Mouse (Mus musculus) liver, postnatal 0 days (tissue): ENCODE results near the gene H1foo. TPM values are rescaled to one million over a fixed set of nuclear protein-coding genes. Genes with fewer than 3 reads are reported as not detected.

ENCODE experiments used
- ATAC-seq: fragments of 200-750 bp; cut with Nextera tagmentation; 2 replicates; pipeline ENCODE4 v1.8.0; 2017; ENCODE audit warnings: mild to moderate bottlenecking, moderate library complexity
- DNase-seq: peaks from one replicate; pipeline ENCODE4 v3.0.0-alpha.2; 2016
- H3K27ac ChIP-seq: fragments of 300-500 bp; sonication (generic); 2 replicates; pipeline ENCODE4 v1.5.1; 2014; ENCODE audit warnings: antibody characterized with exemption, moderate library complexity, mild to moderate bottlenecking, low read depth
- H3K27me3 ChIP-seq: fragments of 300-500 bp; sonication (generic); 2 replicates; pipeline ENCODE4 v1.6.1; 2014; ENCODE audit warnings: low read length, control low read depth, mixed read lengths; ENCODE audit not compliant: insufficient read depth
- H3K36me3 ChIP-seq: fragments of 300-500 bp; sonication (generic); replicated peaks from 2 replicates; pipeline ENCODE4 v1.6.1; 2014; ENCODE audit warnings: mild to moderate bottlenecking, control low read depth, low read length, moderate library complexity, mixed read lengths; ENCODE audit not compliant: insufficient read depth
- H3K4me1 ChIP-seq: fragments of 300-500 bp; sonication (generic); 2 replicates; pipeline ENCODE4 v1.6.1; 2014; ENCODE audit warnings: antibody characterized with exemption, mild to moderate bottlenecking, control low read depth; ENCODE audit not compliant: insufficient read depth
- H3K4me2 ChIP-seq: fragments of 300-500 bp; sonication (generic); 2 replicates; pipeline ENCODE4 v1.6.1; 2014; ENCODE audit warnings: low read depth, mild to moderate bottlenecking, low read length, moderate library complexity, mixed read lengths
- H3K4me3 ChIP-seq: fragments of 300-500 bp; sonication (generic); 2 replicates; pipeline ENCODE4 v1.5.1; 2014; ENCODE audit warnings: low read depth, low read length
- H3K9ac ChIP-seq: fragments of 300-500 bp; sonication (generic); replicated peaks from 2 replicates; pipeline ENCODE4 v1.6.1; 2014; ENCODE audit warnings: mild to moderate bottlenecking, moderate library complexity
- H3K9me3 ChIP-seq: fragments of 300-500 bp; sonication (generic); 2 replicates; pipeline ENCODE4 v1.6.1; 2016; ENCODE audit warnings: mild to moderate bottlenecking, control low read depth, low read length, mixed read lengths
- CTCF ChIP-seq: sonication (generic); IDR thresholded peaks from 2 replicates; pipeline ENCODE4 v1.5.1; 2016; ENCODE audit warnings: antibody characterized with exemption, low read depth
- EP300 ChIP-seq: IDR thresholded peaks from 2 replicates; pipeline ENCODE4 v1.6.1; 2016; ENCODE audit warnings: antibody characterized with exemption, low read depth, mild to moderate bottlenecking
- WGBS: fragments of 180-500 bp; shearing (Covaris S2); extraction: QIAGEN DNeasy Blood & Tissue Kit; methylation state at CpG from one replicate; pipeline ENCODE4 v1.1.7; 2014; ENCODE audit not compliant: insufficient replicate concordance; 5-methylcytosine and 5-hydroxymethylcytosine counted together
- polyA plus RNA-seq: library from polyadenylated mRNA; unstranded; fragments of >200 nt; fragmentation: Nextera tagmentation; extraction: Ambion mirVana; gene quantifications from 2 replicates; pipeline ENCODE4 v1.2.1, GENCODE M21; 2015

The H1foo gene
- polyA plus RNA-seq, 1 experiment from 2014 or later, result not detected

- ATAC-seq (no peak), DNase-seq (no peak)
- H3K4me1 ChIP-seq, result no peaks in the 10 kb centered on the region
- no peak overlapping the region for H3K27ac ChIP-seq
- no peaks in the 10 kb centered on the region for H3K36me3 ChIP-seq
- H3K9me3 ChIP-seq, result no peaks in the 10 kb centered on the region
- H3K4me3 ChIP-seq, result no peak overlapping the region
- TF ChIP-seq EP300 (no peak), CTCF (no peak)
- H3K9ac ChIP-seq, result no peak overlapping the region
- 69% methylated on average over 1 of the region's 1 CpGs for WGBS
- no peak overlapping the region for H3K4me2 ChIP-seq
- no peaks in the 10 kb centered on the region for H3K27me3 ChIP-seq
Observed at GRCm38 (mm10) chr6:115918615-115919014, 26.1 kb upstream of the H1foo start.

DNA sequence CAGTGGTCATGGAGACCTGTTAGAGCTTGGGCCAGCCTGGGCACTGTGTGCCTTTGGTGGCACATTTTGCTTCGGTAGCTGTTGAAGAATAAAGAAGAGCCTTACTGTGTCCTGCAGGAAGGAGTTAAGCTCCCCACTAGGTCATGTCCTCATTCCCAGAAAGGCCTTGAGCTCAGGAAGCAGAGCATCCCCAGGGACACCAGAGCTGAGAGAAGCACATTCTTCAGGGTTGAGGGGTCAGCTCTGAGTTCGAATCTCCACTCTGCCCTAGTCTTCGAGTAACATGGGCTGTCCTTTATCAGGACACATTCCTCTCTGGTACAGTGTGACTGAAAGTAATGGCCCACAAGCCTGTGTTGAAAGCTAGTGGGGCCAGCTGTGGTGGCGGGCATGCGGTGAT, 24.9 kb upstream of the H1foo start:
- no peak overlapping the region for H3K4me3 ChIP-seq
- no peaks in the 10 kb centered on the region for H3K36me3 ChIP-seq
- ATAC-seq (no peak), DNase-seq (no peak)
- H3K27me3 ChIP-seq, result no peaks in the 10 kb centered on the region
- H3K9me3 ChIP-seq, result no peaks in the 10 kb centered on the region
- no peak overlapping the region for H3K27ac ChIP-seq
- H3K4me1 ChIP-seq, result no peaks in the 10 kb centered on the region
- H3K9ac ChIP-seq, result no peak overlapping the region
- TF ChIP-seq CTCF (no peak), EP300 (no peak)
- no peak overlapping the region for H3K4me2 ChIP-seq
- WGBS, result 81% methylated on average over 5 of the region's 5 CpGs

- ATAC-seq (no peak), DNase-seq (no peak)
- H3K9me3 ChIP-seq, result no peaks in the 10 kb centered on the region
- no peaks in the 10 kb centered on the region for H3K4me1 ChIP-seq
- H3K27ac ChIP-seq, result no peak overlapping the region
- H3K4me3 ChIP-seq, result no peak overlapping the region
- WGBS, result 48% methylated on average over 6 of the region's 6 CpGs
- H3K27me3 ChIP-seq, result no peaks in the 10 kb centered on the region
- no peak overlapping the region for H3K4me2 ChIP-seq
- no peaks in the 10 kb centered on the region for H3K36me3 ChIP-seq
- no peak overlapping the region for H3K9ac ChIP-seq
- TF ChIP-seq EP300 (no peak), CTCF (no peak)
Observed at GRCm38 (mm10) chr6:115924829-115925228, 19.9 kb upstream of the H1foo start.

- Histone ChIP-seq H3K4me1 (no peaks in the 10 kb centered on the region), H3K36me3 (no peaks in the 10 kb centered on the region), H3K4me3 (no peak overlapping the region), H3K4me2 (no peak overlapping the region), H3K27ac (no peak overlapping the region), H3K9ac (no peak overlapping the region), H3K27me3 (no peaks in the 10 kb centered on the region), H3K9me3 (no peaks in the 10 kb centered on the region)
- TF ChIP-seq EP300 (no peak), CTCF (no peak)
- no peak for DNase-seq
- no peak for ATAC-seq
- 80% methylated on average over 10 of the region's 10 CpGs for WGBS
Observed at GRCm38 (mm10) chr6:115926416-115926815, 18.3 kb upstream of the H1foo start.

- TF ChIP-seq CTCF (no peak), EP300 (no peak)
Observed at GRCm38 (mm10) chr6:115927292-115928242, 17.2 kb upstream of the H1foo start.

DNA sequence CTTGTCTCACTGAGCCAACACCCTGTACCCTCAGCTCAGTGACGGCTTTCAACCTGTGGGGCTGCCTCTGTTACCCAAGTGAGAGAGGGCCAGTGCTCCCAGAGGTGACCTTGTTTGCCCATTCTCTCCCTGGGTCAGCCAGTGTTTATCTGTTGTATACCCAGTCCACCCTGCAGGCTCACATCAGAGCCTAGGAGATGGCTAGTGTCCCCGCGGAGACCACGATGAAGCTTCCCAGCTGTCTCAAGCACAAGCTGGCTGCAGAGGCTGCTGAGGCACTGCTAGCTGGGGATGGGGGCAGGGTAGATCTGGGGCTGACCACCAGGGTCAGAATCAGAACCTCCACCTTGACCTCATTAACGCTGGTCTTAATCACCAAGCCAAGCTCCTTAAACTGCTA, 14.7 kb upstream of the H1foo start:
- Histone ChIP-seq H3K9ac (no peak overlapping the region), H3K36me3 (no peaks in the 10 kb centered on the region), H3K4me2 (no peak overlapping the region), H3K27ac (no peak overlapping the region), H3K9me3 (no peaks in the 10 kb centered on the region), H3K4me1 (no peaks in the 10 kb centered on the region), H3K4me3 (no peak overlapping the region), H3K27me3 (no peaks in the 10 kb centered on the region)
- TF ChIP-seq CTCF (no peak), EP300 (no peak)
- 68% methylated on average over 5 of the region's 5 CpGs for WGBS
- ATAC-seq (no peak), DNase-seq (no peak)

More at GRCm38 (mm10) chr6:115927292-115928242, 17.2 kb upstream of the H1foo start:
- Histone ChIP-seq H3K9ac (no peak overlapping the region), H3K36me3 (no peaks in the 10 kb centered on the region), H3K4me3 (no peak overlapping the region), H3K27me3 (no peaks in the 10 kb centered on the region), H3K27ac (no peak overlapping the region), H3K9me3 (no peaks in the 10 kb centered on the region), H3K4me2 (no peak overlapping the region), H3K4me1 (no peaks in the 10 kb centered on the region)
- ATAC-seq (no peak), DNase-seq (no peak)
- WGBS, result 71% methylated on average over 10 of the region's 10 CpGs
